Mouse (Mus musculus) layer of hippocampus, postnatal 36 days (tissue): ENCODE measurements around the gene Kif1c. TPM values are rescaled to one million over a fixed set of nuclear protein-coding genes. Genes with fewer than 3 reads are reported as not detected.

ENCODE experiments used
- DNase-seq, 2 experiments: peaks; one replicate each; pipeline ENCODE4 v3.0.0; 2022
- total RNA-seq, 2 experiments: library from RNA; stranded (reverse); gene quantifications; 2 replicates each; pipeline ENCODE4 v1.2.3; 2021

Kif1c gene
- total RNA-seq, 2 experiments from 2014 or later, result 75.2 to 83.8 TPM

- no peak for DNase-seq
Measured at GRCm38 (mm10) chr11:70699051-70699450, 1.3 kb upstream of the Kif1c start.

- peak in 1 of 2 experiments; percentile 63 for DNase-seq
Measured at GRCm38 (mm10) chr11:70700613-70701012, 265 bp downstream of the Kif1c start.

- DNase-seq, result no peak
Measured at GRCm38 (mm10) chr11:70701221-70701955, 1.0 kb downstream of the Kif1c start.

GRCm38 (mm10) chr11:70701984-70702733 is 1.8 kb downstream of the Kif1c start:
- DNase-seq, result no peak

- DNase-seq, result no peak
Measured at GRCm38 (mm10) chr11:70702781-70703180, 2.4 kb downstream of the Kif1c start.

GRCm38 (mm10) chr11:70706127-70706526 is 5.8 kb downstream of the Kif1c start:
- no peak for DNase-seq

- DNase-seq, result no peak
Measured at GRCm38 (mm10) chr11:70711026-70711425, 10.7 kb downstream of the Kif1c start.

- DNase-seq, result no peak
Measured at GRCm38 (mm10) chr11:70713222-70713621, 12.9 kb downstream of the Kif1c start.

- no peak for DNase-seq
Measured at GRCm38 (mm10) chr11:70715832-70716231, 15.5 kb downstream of the Kif1c start.

GRCm38 (mm10) chr11:70718481-70718880 is 18.1 kb downstream of the Kif1c start:
- no peak for DNase-seq

- DNase-seq, result no peak
Measured at GRCm38 (mm10) chr11:70720567-70720966, 20.2 kb downstream of the Kif1c start.

- DNase-seq, result no peak
Measured at GRCm38 (mm10) chr11:70721072-70721471, 20.7 kb downstream of the Kif1c start.

- DNase-seq, result no peak
Measured at GRCm38 (mm10) chr11:70724706-70725105, 24.4 kb downstream of the Kif1c start.

- DNase-seq, result no peak
Measured at GRCm38 (mm10) chr11:70726585-70726984, 26.2 kb downstream of the Kif1c start.

GRCm38 (mm10) chr11:70727385-70727784 is 27.0 kb downstream of the Kif1c start:
- DNase-seq, result no peak

- no peak for DNase-seq
Measured at GRCm38 (mm10) chr11:70730427-70731038, 30.2 kb downstream of the Kif1c start.

GRCm38 (mm10) chr11:70731178-70731577 is 30.8 kb downstream of the Kif1c start:
- DNase-seq, result peak in 1 of 2 experiments; percentile 43

- no peak for DNase-seq
Measured at GRCm38 (mm10) chr11:70733256-70733655, 32.9 kb downstream of the Kif1c start.

GRCm38 (mm10) chr11:70737749-70738148 is 37.4 kb downstream of the Kif1c start:
- DNase-seq, result no peak

GRCm38 (mm10) chr11:70741603-70742002 is 41.3 kb downstream of the Kif1c start:
- DNase-seq, result no peak

- DNase-seq, result no peak
Measured at GRCm38 (mm10) chr11:70742117-70742516, 41.8 kb downstream of the Kif1c start.

- DNase-seq, result peak; percentile 58 to 62
Measured at GRCm38 (mm10) chr11:70742581-70743459, 42.5 kb downstream of the Kif1c start.
